Mouse (Mus musculus) frontal cortex, postnatal 14 days (tissue): ENCODE data around the gene Lhfpl3.
A peak's percentile ranks its signal among the peaks of the same experiment; 100 is the strongest.

ENCODE experiments used
- DNase-seq, 2 experiments: peaks; one replicate each; pipeline ENCODE4 v3.0.0; 2022; ENCODE audit warnings: low spot score in 2 of 2

Lhfpl3 gene

GRCm38 (mm10) chr5:23140183-23140921, 394.5 kb downstream of the Lhfpl3 start:
- no peak for DNase-seq

GRCm38 (mm10) chr5:23153210-23153609, 407.4 kb downstream of the Lhfpl3 start:
- no peak for DNase-seq

- no peak for DNase-seq
Observed at GRCm38 (mm10) chr5:23154439-23154838, 408.6 kb downstream of the Lhfpl3 start.

GRCm38 (mm10) chr5:23165947-23166350, 420.1 kb downstream of the Lhfpl3 start:
- peak in 1 of 2 experiments; percentile 15 for DNase-seq

GRCm38 (mm10) chr5:23166658-23167057, 420.8 kb downstream of the Lhfpl3 start:
- DNase-seq = no peak

GRCm38 (mm10) chr5:23189633-23190032, 443.8 kb downstream of the Lhfpl3 start:
- DNase-seq = no peak

GRCm38 (mm10) chr5:23196879-23197278, 451.0 kb downstream of the Lhfpl3 start:
- DNase-seq = no peak

GRCm38 (mm10) chr5:23213086-23213485, 467.2 kb downstream of the Lhfpl3 start:
- no peak for DNase-seq

GRCm38 (mm10) chr5:23214646-23215045, 468.8 kb downstream of the Lhfpl3 start:
- DNase-seq = no peak

GRCm38 (mm10) chr5:23219655-23220054, 473.8 kb downstream of the Lhfpl3 start:
- DNase-seq = no peak

- peak in 1 of 2 experiments; percentile 30 for DNase-seq
Observed at GRCm38 (mm10) chr5:23224759-23225536, 479.1 kb downstream of the Lhfpl3 start.

GRCm38 (mm10) chr5:23225621-23226020, 479.8 kb downstream of the Lhfpl3 start:
- no peak for DNase-seq

- no peak for DNase-seq
Observed at GRCm38 (mm10) chr5:23226753-23227152, 480.9 kb downstream of the Lhfpl3 start.

- no peak for DNase-seq
Observed at GRCm38 (mm10) chr5:23246974-23247373, 501.1 kb downstream of the Lhfpl3 start.

- DNase-seq = no peak
Observed at GRCm38 (mm10) chr5:23247784-23248183, 501.9 kb downstream of the Lhfpl3 start.

GRCm38 (mm10) chr5:23248303-23248702, 502.4 kb downstream of the Lhfpl3 start:
- DNase-seq = no peak

GRCm38 (mm10) chr5:23249896-23250875, 504.3 kb downstream of the Lhfpl3 start:
- no peak for DNase-seq

- DNase-seq = peak in 1 of 2 experiments; percentile 21
Observed at GRCm38 (mm10) chr5:23251462-23252224, 505.8 kb downstream of the Lhfpl3 start.

- no peak for DNase-seq
Observed at GRCm38 (mm10) chr5:23255816-23256418, 510.1 kb downstream of the Lhfpl3 start.

GRCm38 (mm10) chr5:23273309-23273708, 527.5 kb downstream of the Lhfpl3 start:
- no peak for DNase-seq

- DNase-seq = no peak
Observed at GRCm38 (mm10) chr5:23279364-23279763, 533.5 kb downstream of the Lhfpl3 start.
